Mouse (Mus musculus) layer of hippocampus, postnatal 25 days (tissue): ENCODE results near the gene Nhp2. TPM values are rescaled to one million over a fixed set of nuclear protein-coding genes. Genes with fewer than 3 reads are reported as not detected.
"Not testable (repeated sequence)": the region's sequence is repeated elsewhere in the genome, so short reads cannot be mapped to it uniquely, and the experiment has no call there.

ENCODE experiments used
- DNase-seq, 2 experiments: peaks; one replicate each; pipeline ENCODE4 v3.0.0; 2022; ENCODE audit warnings: mixed read lengths in 2 of 2, low spot score in 1 of 2; ENCODE audit errors: extremely low spot score in 1 of 2
- total RNA-seq, 2 experiments: library from RNA; stranded (reverse); gene quantifications; 2 replicates each; pipeline ENCODE4 v1.2.3; 2021

Gene Nhp2
- total RNA-seq, 2 experiments from 2014 or later: 46.7 to 48.7 TPM

DNA sequence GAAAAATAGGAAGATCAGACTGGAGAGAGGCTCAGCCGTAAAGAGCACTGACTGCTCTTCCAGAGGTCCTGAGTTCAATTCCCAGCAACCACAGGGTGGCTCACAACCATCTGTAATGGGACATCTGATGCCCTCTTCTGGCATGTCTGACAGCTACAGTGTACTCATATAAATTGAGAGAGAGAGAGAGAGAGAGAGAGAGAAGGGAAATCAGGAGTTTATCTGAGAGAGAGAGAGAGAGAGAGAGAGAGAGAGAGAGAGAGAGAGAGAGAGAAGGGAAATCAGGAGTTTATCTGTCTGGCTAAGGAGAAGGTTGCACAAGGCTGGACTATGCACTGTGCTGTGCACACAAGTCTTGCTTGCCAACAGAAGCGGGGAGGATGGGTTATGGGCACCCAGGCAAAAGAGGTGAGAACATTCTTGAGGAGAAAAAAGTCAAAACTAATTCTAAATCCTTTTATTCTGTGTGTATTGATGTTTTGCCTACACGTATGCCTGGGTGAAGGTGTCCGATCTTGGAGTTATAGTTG, 33.4 kb downstream of the Nhp2 start:
- DNase-seq: no peak

DNA sequence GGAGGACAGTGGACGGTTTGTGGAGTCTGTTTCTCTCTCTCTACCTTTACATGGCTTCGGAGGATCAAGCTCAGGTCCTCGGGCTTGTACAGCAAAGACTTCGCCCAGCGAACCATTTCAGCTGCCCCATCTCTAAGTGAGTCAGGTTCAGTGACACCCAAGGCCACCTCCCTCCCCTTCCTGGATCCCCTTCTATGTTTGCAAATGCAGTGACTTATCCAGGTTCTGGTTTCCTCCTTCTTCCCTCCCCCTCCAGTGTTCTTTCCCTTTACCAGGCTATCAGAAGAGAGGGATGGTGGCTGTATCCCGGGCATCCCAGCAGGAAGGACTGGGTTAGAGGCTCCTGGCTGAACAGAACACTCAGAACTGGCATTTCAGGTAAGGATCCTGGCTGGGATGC, 34.2 kb downstream of the Nhp2 start:
- DNase-seq: no peak

DNA sequence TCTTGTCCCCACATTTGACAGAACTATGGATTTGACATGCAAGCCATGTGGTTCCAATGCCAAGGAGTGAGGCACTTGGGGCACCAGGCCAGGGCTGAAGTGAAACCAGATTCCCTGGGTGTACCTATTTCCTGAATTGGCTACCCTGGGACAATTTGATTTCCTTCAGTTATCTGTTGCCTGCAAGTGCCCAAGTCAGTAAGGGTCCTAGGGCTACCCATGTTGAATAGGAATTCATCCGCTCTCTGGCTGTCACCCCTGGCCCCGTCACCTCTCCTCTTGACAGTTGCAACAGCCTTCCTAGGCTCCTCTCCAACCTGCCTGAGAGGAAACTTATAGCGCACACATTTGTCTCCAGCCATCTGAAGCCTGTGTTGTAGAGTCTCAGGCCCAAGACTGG, 35.4 kb downstream of the Nhp2 start:
- no peak for DNase-seq

DNA sequence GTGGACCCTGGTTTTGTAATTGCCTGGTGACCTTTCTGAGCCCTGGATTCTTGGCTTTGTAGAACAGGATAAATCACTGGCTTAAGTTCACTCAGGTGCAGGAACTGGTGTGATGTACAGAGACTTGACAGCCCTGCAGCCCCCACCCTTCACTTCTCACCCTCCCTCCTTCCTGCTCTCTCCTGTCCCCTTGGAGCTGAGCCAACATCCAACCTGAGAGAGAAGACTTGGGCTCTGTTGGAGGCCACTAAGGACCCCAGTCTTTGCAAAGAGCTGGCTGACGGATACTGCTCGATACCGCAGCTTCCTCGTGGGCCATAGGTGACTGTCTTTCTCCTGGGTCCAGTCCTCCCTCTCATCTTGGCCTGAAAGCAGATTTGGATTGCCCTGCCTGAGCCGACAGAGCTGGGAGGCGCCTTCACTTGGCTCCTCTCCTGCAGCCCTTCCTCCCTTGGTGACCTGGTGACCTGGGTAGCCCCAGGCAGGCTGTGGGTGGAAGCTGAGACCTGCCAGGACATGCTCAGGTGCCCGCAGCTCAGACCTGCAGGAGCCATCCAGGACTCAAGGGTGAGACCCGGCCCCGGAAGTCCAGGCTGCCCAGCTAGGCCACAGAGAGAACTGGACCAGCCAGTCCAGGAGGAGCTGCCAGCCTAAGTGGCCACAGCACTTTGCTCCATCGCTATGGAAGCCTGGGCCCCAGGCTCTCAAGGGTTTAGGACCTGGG, 37.4 kb downstream of the Nhp2 start:
- no peak for DNase-seq

DNA sequence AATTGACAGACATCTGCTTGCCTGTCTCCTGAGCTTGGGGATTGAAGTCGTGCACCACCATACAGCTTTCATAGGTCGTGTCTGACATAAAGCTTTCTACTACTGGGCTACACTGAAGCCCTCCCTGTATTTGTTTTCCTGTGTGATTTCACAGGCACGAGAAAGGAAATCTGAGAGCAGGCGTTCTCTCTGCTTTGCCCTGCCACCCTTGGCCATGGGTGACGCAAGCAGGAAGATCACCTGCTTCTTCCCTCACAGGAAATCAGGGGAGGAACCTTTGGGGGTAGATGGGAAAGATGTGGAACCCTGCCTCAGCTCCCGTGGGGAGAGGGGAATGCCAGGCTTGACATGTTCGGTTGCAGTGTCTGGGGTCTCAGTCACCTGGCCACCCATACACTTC, 38.8 kb downstream of the Nhp2 start:
- no peak for DNase-seq

DNA sequence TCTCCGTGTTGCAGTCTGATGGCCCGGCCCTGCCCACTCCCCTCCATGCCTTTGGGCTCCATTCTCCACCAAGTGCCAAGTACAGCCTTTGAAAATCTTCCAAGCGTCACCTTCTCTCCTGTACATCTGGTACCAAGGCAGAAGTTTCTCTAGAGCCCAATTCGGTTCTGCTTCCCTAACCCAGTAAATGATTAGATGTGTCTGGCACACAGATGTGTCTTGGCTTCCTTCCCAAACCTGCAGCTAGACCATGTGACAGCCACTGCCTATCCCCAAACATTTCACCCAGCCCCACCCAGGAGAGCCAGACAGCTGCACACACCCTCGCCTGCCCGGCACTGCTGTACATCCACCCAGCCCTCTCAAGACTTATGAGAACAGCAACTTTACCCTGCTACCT, 39.2 kb downstream of the Nhp2 start:
- no peak for DNase-seq

DNA sequence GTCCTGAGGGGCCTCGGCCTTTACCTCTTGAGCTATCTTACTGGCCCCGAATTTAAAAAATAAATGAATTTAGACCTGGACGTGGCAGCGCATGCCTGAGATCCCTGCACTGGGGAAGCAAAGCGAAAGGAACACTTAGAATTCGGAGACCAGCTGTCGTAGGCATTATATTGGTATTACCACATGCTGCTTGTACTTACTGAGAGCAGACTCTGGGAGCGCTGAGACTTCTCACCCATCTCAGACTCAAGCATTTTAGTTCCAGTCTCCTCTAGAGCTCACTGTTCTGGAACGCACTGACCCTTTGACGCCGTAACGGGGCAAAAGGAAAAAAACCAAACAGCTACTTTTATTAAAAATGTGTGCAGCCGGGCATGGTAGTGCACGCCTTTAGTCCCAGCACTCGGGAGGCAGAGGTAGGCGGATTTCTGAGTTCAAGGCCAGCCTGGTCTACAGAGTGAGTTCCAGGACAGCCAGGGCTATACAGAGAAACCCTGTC, 42.4 kb downstream of the Nhp2 start:
- no peak for DNase-seq

DNA sequence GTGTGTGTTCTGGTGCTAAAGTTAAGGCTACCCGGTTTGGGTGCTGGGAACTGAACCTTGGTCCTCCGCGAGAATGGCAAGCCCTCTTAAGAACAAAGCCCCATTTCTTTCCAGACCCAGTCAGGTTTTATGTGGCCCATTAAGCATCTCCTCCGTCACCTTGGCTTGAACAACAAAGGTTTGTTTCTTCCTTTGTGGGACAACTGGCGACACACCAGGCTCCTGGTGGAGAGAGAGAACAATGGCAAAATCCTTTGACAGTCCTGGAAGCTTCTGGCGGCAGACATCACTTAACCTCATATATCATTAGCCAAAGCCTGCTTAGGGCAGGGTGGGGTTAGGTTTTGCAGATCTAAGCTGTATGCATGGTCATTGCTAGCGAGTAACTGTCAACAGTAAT, 43.1 kb downstream of the Nhp2 start:
- DNase-seq: no peak

DNA sequence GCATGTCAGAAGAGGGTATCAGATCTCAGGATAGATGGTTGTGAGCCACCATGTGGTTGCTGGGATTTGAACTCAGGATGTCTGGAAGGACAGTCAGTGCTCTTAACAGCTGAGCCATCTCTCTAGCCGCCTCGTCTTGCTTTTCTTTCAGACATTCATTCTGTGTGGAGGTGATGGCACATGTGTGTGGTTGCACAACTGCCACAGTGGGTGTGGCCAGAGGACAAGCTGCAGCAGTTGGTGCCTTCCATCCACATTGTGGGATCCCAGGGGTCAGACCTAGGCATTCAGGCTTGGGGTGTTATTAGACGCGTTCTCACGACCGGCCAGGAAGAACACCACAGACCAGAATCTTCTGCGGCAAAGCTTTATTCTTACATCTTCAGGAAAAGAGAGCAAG, 45.2 kb downstream of the Nhp2 start:
- not testable (repeated sequence) for DNase-seq

DNA sequence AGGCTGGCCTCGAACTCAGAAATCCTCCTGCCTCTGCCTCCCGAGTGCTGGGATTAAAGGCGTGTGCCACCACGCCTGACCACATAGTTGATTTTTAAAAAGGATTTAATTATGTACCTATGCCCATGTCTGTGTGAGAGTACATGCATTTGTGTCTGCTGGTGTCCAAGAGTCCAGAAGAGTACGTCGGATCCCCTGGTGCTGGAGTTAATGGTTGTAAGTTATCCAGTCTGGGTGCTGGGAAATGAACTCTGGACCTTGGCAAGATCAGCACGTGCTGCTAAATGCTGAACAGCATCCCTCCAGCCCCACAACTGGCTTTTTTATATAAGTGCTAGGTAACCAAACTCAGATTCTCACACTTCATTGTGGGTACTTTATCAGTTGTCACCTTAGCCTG, 51.3 kb downstream of the Nhp2 start:
- DNase-seq: no peak

DNA sequence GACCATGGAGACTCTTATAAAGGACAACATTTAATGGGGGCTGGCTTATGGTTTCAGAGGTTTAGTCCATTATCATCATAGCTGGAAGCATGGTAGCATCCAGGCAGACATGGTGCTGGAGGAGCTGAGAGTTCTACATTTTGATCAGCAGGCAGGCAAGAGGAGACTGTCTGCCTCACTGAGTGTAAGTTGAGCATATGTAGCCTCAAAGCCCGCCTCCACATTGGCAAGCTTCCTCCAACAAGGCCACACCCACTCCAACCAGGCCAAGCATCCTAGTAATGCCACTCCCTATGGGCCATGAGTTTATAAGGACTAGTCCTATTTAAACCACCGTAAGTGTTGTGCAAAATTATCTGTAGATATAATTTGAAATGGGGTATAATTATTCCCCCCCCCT, 51.8 kb downstream of the Nhp2 start:
- DNase-seq: no peak

DNA sequence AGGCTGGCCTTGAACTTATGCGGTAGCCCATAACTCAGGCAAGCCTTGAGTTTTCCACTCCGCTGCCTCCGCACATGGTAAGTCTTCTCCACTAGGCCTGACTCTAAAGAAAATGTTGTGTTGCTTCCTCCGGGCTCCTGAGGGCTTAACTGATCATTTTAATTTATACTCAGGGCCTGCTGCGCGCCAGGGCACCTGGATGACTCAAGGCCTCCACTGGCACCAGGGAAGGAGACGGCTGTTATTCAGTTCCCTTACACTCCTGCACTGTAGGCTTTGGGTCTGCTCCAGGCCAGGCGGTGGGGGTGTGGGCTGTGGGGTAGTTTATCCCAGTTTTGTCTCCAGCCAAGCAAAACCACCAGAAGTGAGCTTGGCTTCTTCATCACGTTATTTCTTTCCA, 53.8 kb downstream of the Nhp2 start:
- DNase-seq: no peak

Other genes with a start within 250 kb of the Nhp2 start
- 1 to 10 TPM; 5.6 to 8.1 TPM for gene Phykpl, start 35.0 kb upstream of the Nhp2 start, total RNA-seq
- 100 to 1,000 TPM; 154 to 161 TPM for gene Hnrnpab, start 12.9 kb upstream of the Nhp2 start, total RNA-seq
- 10 to 100 TPM; 62.3 to 65.9 TPM for gene Rmnd5b, start 16.2 kb downstream of the Nhp2 start, total RNA-seq
- 10 to 100 TPM; 12.1 to 12.4 TPM for gene N4bp3, start 31.1 kb downstream of the Nhp2 start, total RNA-seq
- gene D930048N14Rik, start 31.2 kb downstream of the Nhp2 start, total RNA-seq: 1 to 10 TPM; 1.2 to 1.3 TPM
- gene 0610009B22Rik, start 69.1 kb downstream of the Nhp2 start, total RNA-seq: 10 to 100 TPM; 36.6 to 44.4 TPM
- 10 to 100 TPM; 15.3 to 22.0 TPM for gene Sec24a, start 143.9 kb downstream of the Nhp2 start, total RNA-seq
- 10 to 100 TPM; 68.7 to 72.7 TPM for gene Sar1b, start 144.0 kb downstream of the Nhp2 start, total RNA-seq
- 10 to 100 TPM; 28.4 to 29.7 TPM for gene Jade2, start 237.9 kb downstream of the Nhp2 start, total RNA-seq